In genomic region chr17:6107015-6107601, GRCm38 (mm10) we compare ENCODE assay signal across 8 mouse cellular contexts. TPM values are rescaled to one million over a fixed set of nuclear protein-coding genes. Genes with fewer than 3 reads are reported as not detected.
DNase-seq lines count a peak whose midpoint lies in the region; TF ChIP-seq lines count a peak whose summit lies in the region.

No protein-coding gene starts in this region.

- no peak for TF ChIP-seq CTCF in cerebellum, adult 2 months (IDR thresholded peaks at IDR 0.05; ENCODE audit: borderline replicate concordance, insufficient read depth, low read depth, low read length)

- no peaks in the 10 kb centered on the region for H3K9me3 ChIP-seq in hindbrain, embryonic 10.5 days

- no peak for TF ChIP-seq POLR2A in cerebellum, adult 2 months (IDR thresholded peaks at IDR 0.05; ENCODE audit: borderline replicate concordance, insufficient read depth, low read length)

- peak overlapping the region; percentile 84 for H3K4me3 ChIP-seq in cerebellum, adult 2 months (replicated peaks; ENCODE audit: insufficient read depth, low read depth, low read length)
- peak overlapping the region; percentile 85 for H3K4me3 ChIP-seq in hindbrain, embryonic 10.5 days

- peaks cover 4% of the 10 kb centered on the region; the same call in 1 of the 2 replicates for H3K4me1 ChIP-seq in cerebellum, adult 2 months (ENCODE audit: control insufficient read depth, insufficient read depth, low read length)
- peaks cover 21% of the 10 kb centered on the region for H3K4me1 ChIP-seq in hindbrain, embryonic 10.5 days (replicated peaks)

- under 1% methylated on average over 45 of the region's 50 CpGs for WGBS in cerebellum, adult 2 months
- under 1% methylated on average over 50 of the region's 50 CpGs for WGBS in hindbrain, embryonic 10.5 days

- H3K27ac ChIP-seq in cerebellum, adult 2 months (ENCODE audit: insufficient read depth, low read length), result peak overlapping the region; percentile 92
- H3K27ac ChIP-seq in hindbrain, embryonic 10.5 days, result peak overlapping the region; percentile 99

- no peaks in the 10 kb centered on the region for H3K27me3 ChIP-seq in cerebellum, adult 2 months (ENCODE audit: control insufficient read depth, insufficient read depth, low read length)
- H3K27me3 ChIP-seq in hindbrain, embryonic 10.5 days (ENCODE audit: insufficient read depth, poor library complexity, severe bottlenecking), result peaks cover 12% of the 10 kb centered on the region; the same call in 1 of the 2 replicates

- DNase-seq in NIH3T3 (ENCODE audit: low read depth), result peak; percentile 74
- peak; percentile 73 to 80 for DNase-seq in cerebellum, adult 2 months
- peak; percentile 25 to 46 for DNase-seq in frontal cortex, adult 2 months (ENCODE audit: extremely low spot score in 1 of 2, low spot score in 1 of 2)
- peak; percentile 65 for DNase-seq in hindbrain, embryonic 10.5 days (ENCODE audit: low spot score)
- DNase-seq in layer of hippocampus, postnatal 25 days (ENCODE audit: extremely low spot score in 1 of 2, low spot score in 1 of 2), result peak; percentile 40 to 60
- peak; percentile 49 for DNase-seq in lung, postnatal 36 days
- peak; percentile 50 for DNase-seq in right cerebral cortex, adult 18-20 months
- peak; percentile 54 for DNase-seq in urinary bladder, postnatal 25 days (ENCODE audit: low spot score)

- H3K36me3 ChIP-seq in hindbrain, embryonic 10.5 days, result peaks cover 29% of the 10 kb centered on the region

RNA-seq across cellular contexts. Expression of gene Tulp4, which starts 0.9 kb away (rescaled TPM):
- 144 and 151 TPM in 2 replicates for polyA plus RNA-seq in cerebellum, adult 2 months (2012; rRNA removed)
- polyA plus RNA-seq in frontal cortex, adult 2 months (2012; rRNA removed), result 80.7 and 83.5 TPM in 2 replicates
- polyA plus RNA-seq in hindbrain, embryonic 10.5 days (2016; fragmentation: Nextera tagmentation; extraction: Ambion mirVana), result 133 and 134 TPM in 2 replicates
- 100 to 1,000 TPM; 282 to 283 TPM for total RNA-seq in layer of hippocampus, postnatal 25 days (2021)

RNA-seq across cellular contexts. Expression of gene Gtf2h5, which starts 27.5 kb away (rescaled TPM):
- polyA plus RNA-seq in cerebellum, adult 2 months (2012; rRNA removed), result 67.4 and 72.4 TPM in 2 replicates
- 78.0 and 84.1 TPM in 2 replicates for polyA plus RNA-seq in frontal cortex, adult 2 months (2012; rRNA removed)
- polyA plus RNA-seq in hindbrain, embryonic 10.5 days (2016; fragmentation: Nextera tagmentation; extraction: Ambion mirVana), result 166 and 169 TPM in 2 replicates
- 100 to 1,000 TPM; 136 to 144 TPM for total RNA-seq in layer of hippocampus, postnatal 25 days (2021)

RNA-seq across cellular contexts. Expression of gene Serac1, which starts 27.6 kb away (rescaled TPM):
- polyA plus RNA-seq in cerebellum, adult 2 months (2012; rRNA removed), result 20.7 and 21.8 TPM in 2 replicates
- 22.5 and 22.7 TPM in 2 replicates for polyA plus RNA-seq in frontal cortex, adult 2 months (2012; rRNA removed)
- 6.7 and 7.2 TPM in 2 replicates for polyA plus RNA-seq in hindbrain, embryonic 10.5 days (2016; fragmentation: Nextera tagmentation; extraction: Ambion mirVana)
- total RNA-seq in layer of hippocampus, postnatal 25 days (2021), result 10 to 100 TPM; 14.7 to 18.2 TPM

Comparison
In these comparisons a context has a peak if more than half of its experiments do, and no peak if none do; other contexts are left out.
1. Peak in every context shown above with its lines: DNase-seq, H3K4me3 ChIP-seq and H3K27ac ChIP-seq.